Mouse (Mus musculus) stomach, embryonic 14.5 days (tissue): ENCODE results near the gene Cbs. TPM values are rescaled to one million over a fixed set of nuclear protein-coding genes. Genes with fewer than 3 reads are reported as not detected.

Experiments used
- ATAC-seq: fragments of 200-750 bp; cut with Nextera tagmentation; 2 replicates; pipeline ENCODE4 v1.8.0; 2017; ENCODE audit warnings: low read depth, moderate TSS enrichment; ENCODE audit not compliant: insufficient number of reproducible peaks, insufficient read depth, low FRiP score
- H3K27ac ChIP-seq: fragments of 300-500 bp; sonication (generic); 2 replicates; pipeline ENCODE4 v1.5.1; 2014; ENCODE audit warnings: mild to moderate bottlenecking, low read length, moderate library complexity, mixed read lengths
- H3K27me3 ChIP-seq: fragments of 300-500 bp; sonication (generic); 2 replicates; pipeline ENCODE4 v1.6.1; 2014; ENCODE audit warnings: low read length, control low read depth, mixed read lengths; ENCODE audit not compliant: control insufficient read depth, insufficient read depth
- H3K36me3 ChIP-seq: fragments of 300-500 bp; sonication (generic); 2 replicates; pipeline ENCODE4 v1.6.1; 2014; ENCODE audit warnings: mild to moderate bottlenecking, control low read depth, low read length, moderate library complexity, mixed read lengths; ENCODE audit not compliant: control insufficient read depth, insufficient read depth
- H3K4me1 ChIP-seq: fragments of 300-500 bp; sonication (generic); 2 replicates; pipeline ENCODE4 v1.6.1; 2014; ENCODE audit warnings: low read length, control low read depth, mixed read lengths; ENCODE audit not compliant: control insufficient read depth, insufficient read depth
- H3K4me2 ChIP-seq: fragments of 300-500 bp; sonication (generic); replicated peaks from 2 replicates; pipeline ENCODE4 v1.6.1; 2014; ENCODE audit warnings: low read depth, low read length, control low read depth
- H3K4me3 ChIP-seq: fragments of 300-500 bp; sonication (generic); 2 replicates; pipeline ENCODE4 v1.5.1; 2014; ENCODE audit warnings: low read depth, low read length, control low read depth
- H3K9ac ChIP-seq: fragments of 300-500 bp; sonication (generic); replicated peaks from 2 replicates; pipeline ENCODE4 v1.6.1; 2014; ENCODE audit warnings: low read depth, mild to moderate bottlenecking, control low read depth, low read length, moderate library complexity, mixed read lengths
- H3K9me3 ChIP-seq: fragments of 300-500 bp; sonication (generic); 2 replicates; pipeline ENCODE4 v1.6.1; 2016; ENCODE audit warnings: low read depth, low read length, control low read depth; ENCODE audit not compliant: control insufficient read depth
- WGBS: fragments of 180-500 bp; shearing (Covaris S2); extraction: QIAGEN DNeasy Blood & Tissue Kit; methylation state at CpG from one replicate; pipeline ENCODE4 v1.1.7; 2014; 5-methylcytosine and 5-hydroxymethylcytosine counted together
- polyA plus RNA-seq: library from polyadenylated mRNA; unstranded; fragments of >200 nt; fragmentation: Nextera tagmentation; extraction: Ambion mirVana; gene quantifications from 2 replicates; pipeline ENCODE4 v1.2.1, GENCODE M21; 2014

Gene Cbs
- polyA plus RNA-seq, 1 experiment from 2014 or later: 1.3 TPM

GRCm38 (mm10) chr17:31594590-31594989 is 42.4 kb downstream of the Cbs start:
- H3K4me3 ChIP-seq: no peak overlapping the region
- no peaks in the 10 kb centered on the region for H3K4me1 ChIP-seq
- H3K27ac ChIP-seq: no peak overlapping the region
- no peaks in the 10 kb centered on the region for H3K9me3 ChIP-seq
- H3K9ac ChIP-seq: no peak overlapping the region
- 72% methylated on average over 7 of the region's 7 CpGs for WGBS
- peaks cover 55% of the 10 kb centered on the region for H3K36me3 ChIP-seq
- H3K4me2 ChIP-seq: no peak overlapping the region
- no peaks in the 10 kb centered on the region for H3K27me3 ChIP-seq
- ATAC-seq: no peak

- Histone ChIP-seq H3K27ac (no peak overlapping the region), H3K4me1 (no peaks in the 10 kb centered on the region), H3K9me3 (no peaks in the 10 kb centered on the region), H3K36me3 (peaks cover 44% of the 10 kb centered on the region), H3K4me3 (no peak overlapping the region), H3K4me2 (no peak overlapping the region), H3K9ac (no peak overlapping the region), H3K27me3 (no peaks in the 10 kb centered on the region)
- 88% methylated on average over 11 of the region's 11 CpGs for WGBS
- no peak for ATAC-seq
These were observed 46.2 kb downstream of the Cbs start for GRCm38 (mm10) chr17:31590846-31591245.

- H3K4me1 ChIP-seq: no peaks in the 10 kb centered on the region
- no peak overlapping the region for H3K4me2 ChIP-seq
- H3K9ac ChIP-seq: no peak overlapping the region
- no peaks in the 10 kb centered on the region for H3K9me3 ChIP-seq
- H3K27ac ChIP-seq: no peak overlapping the region
- WGBS: 82% methylated on average over 4 of the region's 4 CpGs
- no peak for ATAC-seq
- H3K27me3 ChIP-seq: no peaks in the 10 kb centered on the region
- H3K36me3 ChIP-seq: peaks cover 33% of the 10 kb centered on the region
- H3K4me3 ChIP-seq: no peak overlapping the region
These were observed 48.3 kb downstream of the Cbs start for GRCm38 (mm10) chr17:31588726-31589125.

GRCm38 (mm10) chr17:31588115-31588514 is 48.9 kb downstream of the Cbs start:
- Histone ChIP-seq H3K4me2 (no peak overlapping the region), H3K4me1 (no peaks in the 10 kb centered on the region), H3K9me3 (no peaks in the 10 kb centered on the region), H3K9ac (no peak overlapping the region), H3K27ac (no peak overlapping the region), H3K36me3 (peaks cover 29% of the 10 kb centered on the region), H3K27me3 (no peaks in the 10 kb centered on the region), H3K4me3 (no peak overlapping the region)
- no peak for ATAC-seq
- WGBS: 67% methylated on average over 7 of the region's 7 CpGs

- ATAC-seq: no peak
- H3K4me3 ChIP-seq: no peak overlapping the region
- WGBS: 78% methylated on average over 6 of the region's 6 CpGs
- no peaks in the 10 kb centered on the region for H3K9me3 ChIP-seq
- H3K4me2 ChIP-seq: no peak overlapping the region
- H3K4me1 ChIP-seq: no peaks in the 10 kb centered on the region
- H3K27ac ChIP-seq: no peak overlapping the region
- peaks cover 5% of the 10 kb centered on the region; the same call in 1 of the 2 replicates for H3K36me3 ChIP-seq
- no peaks in the 10 kb centered on the region for H3K27me3 ChIP-seq
- H3K9ac ChIP-seq: no peak overlapping the region
These were observed 53.3 kb downstream of the Cbs start for GRCm38 (mm10) chr17:31583781-31584180.

GRCm38 (mm10) chr17:31583185-31583584 is 53.9 kb downstream of the Cbs start:
- Histone ChIP-seq H3K27me3 (no peaks in the 10 kb centered on the region), H3K27ac (no peak overlapping the region), H3K4me2 (no peak overlapping the region), H3K9ac (no peak overlapping the region), H3K4me3 (no peak overlapping the region), H3K9me3 (no peaks in the 10 kb centered on the region), H3K36me3 (peaks cover 3% of the 10 kb centered on the region; the same call in 1 of the 2 replicates), H3K4me1 (no peaks in the 10 kb centered on the region)
- no peak for ATAC-seq
- WGBS: 62% methylated on average over 3 of the region's 3 CpGs

- Histone ChIP-seq H3K4me1 (0 out of 2 replicates have a peak, but pooled peaks cover 4% of the 10 kb centered on the region), H3K9me3 (no peaks in the 10 kb centered on the region), H3K36me3 (no peaks in the 10 kb centered on the region), H3K4me2 (no peak overlapping the region), H3K4me3 (no peak overlapping the region), H3K9ac (no peak overlapping the region), H3K27me3 (no peaks in the 10 kb centered on the region), H3K27ac (no peak overlapping the region)
- ATAC-seq: no peak
- WGBS: 50% methylated on average over 3 of the region's 3 CpGs
These were observed 56.7 kb downstream of the Cbs start for GRCm38 (mm10) chr17:31580344-31580743.

- Histone ChIP-seq H3K9ac (no peak overlapping the region), H3K27ac (no peak overlapping the region), H3K36me3 (no peaks in the 10 kb centered on the region), H3K4me1 (0 out of 2 replicates have a peak, but pooled peaks cover 4% of the 10 kb centered on the region), H3K4me3 (no peak overlapping the region), H3K9me3 (no peaks in the 10 kb centered on the region), H3K4me2 (no peak overlapping the region), H3K27me3 (no peaks in the 10 kb centered on the region)
- ATAC-seq: no peak
- 78% methylated on average over 10 of the region's 10 CpGs for WGBS
These were observed 60.5 kb downstream of the Cbs start for GRCm38 (mm10) chr17:31576394-31577175.

GRCm38 (mm10) chr17:31574662-31575061 is 62.4 kb downstream of the Cbs start:
- Histone ChIP-seq H3K27me3 (no peaks in the 10 kb centered on the region), H3K27ac (no peak overlapping the region), H3K4me3 (no peak overlapping the region), H3K36me3 (no peaks in the 10 kb centered on the region), H3K4me1 (0 out of 2 replicates have a peak, but pooled peaks cover 4% of the 10 kb centered on the region), H3K9me3 (no peaks in the 10 kb centered on the region), H3K4me2 (no peak overlapping the region), H3K9ac (no peak overlapping the region)
- 71% methylated on average over 7 of the region's 7 CpGs for WGBS
- no peak for ATAC-seq
